Mouse (Mus musculus): ENCODE measurements around the gene Acadm.

Acadm gene

GRCm38 (mm10) chr3:153901904-153902303 is 42.5 kb downstream of the Acadm start:
- DNase-seq: no peak

- no peak for DNase-seq
Measured at GRCm38 (mm10) chr3:153897216-153897615, 47.2 kb downstream of the Acadm start.

- no peak for DNase-seq
Measured at GRCm38 (mm10) chr3:153895454-153895853, 49.0 kb downstream of the Acadm start.

GRCm38 (mm10) chr3:153889188-153889781 is 55.1 kb downstream of the Acadm start:
- DNase-seq: no peak

GRCm38 (mm10) chr3:153888141-153888540 is 56.3 kb downstream of the Acadm start:
- no peak for DNase-seq

GRCm38 (mm10) chr3:153886296-153886695 is 58.1 kb downstream of the Acadm start:
- peak in 1 of 2 experiments; percentile 35 for DNase-seq
